Mouse (Mus musculus): ENCODE measurements at regions not wholly inside any gene's neighbourhood (a gene's known extent, or its start where the extent isn't known, plus 50 kb on each side); places are given as distances from the start of the nearest gene placed in this dataset.

DNA sequence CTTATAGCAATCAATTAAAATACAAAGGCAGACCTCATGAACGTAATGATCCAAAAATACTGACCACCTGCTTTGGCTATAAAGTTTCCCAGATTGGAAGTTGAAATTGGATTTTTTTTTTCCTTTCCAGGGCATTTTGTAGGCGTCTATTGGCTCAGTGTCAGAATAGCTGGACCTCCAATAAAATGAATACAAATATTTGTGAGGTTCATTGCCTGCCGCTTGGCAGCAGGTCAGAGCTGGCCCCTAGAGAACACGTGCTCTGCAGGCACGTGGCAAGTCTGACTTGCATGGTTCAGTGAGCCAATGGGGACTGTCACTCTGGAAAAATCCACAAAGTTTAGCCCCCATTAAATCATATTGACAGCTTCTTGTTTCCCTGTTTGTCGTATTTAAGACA, 118.0 kb upstream of the Kbtbd8 start:
- TF ChIP-seq CTCF (IDR thresholded peaks at IDR 0.05) (no peak), EP300 (IDR thresholded peaks at IDR 0.05) (no peak)
